Mouse (Mus musculus): ENCODE measurements around the gene Dnah10.
A peak's percentile ranks its signal among the peaks of the same experiment; 100 is the strongest.

The Dnah10 gene

GRCm38 (mm10) chr5:124812466-124812865 lies 87.6 kb downstream of the Dnah10 start:
- DNase-seq (ENCODE audit: extremely low spot score), result no peak

DNA sequence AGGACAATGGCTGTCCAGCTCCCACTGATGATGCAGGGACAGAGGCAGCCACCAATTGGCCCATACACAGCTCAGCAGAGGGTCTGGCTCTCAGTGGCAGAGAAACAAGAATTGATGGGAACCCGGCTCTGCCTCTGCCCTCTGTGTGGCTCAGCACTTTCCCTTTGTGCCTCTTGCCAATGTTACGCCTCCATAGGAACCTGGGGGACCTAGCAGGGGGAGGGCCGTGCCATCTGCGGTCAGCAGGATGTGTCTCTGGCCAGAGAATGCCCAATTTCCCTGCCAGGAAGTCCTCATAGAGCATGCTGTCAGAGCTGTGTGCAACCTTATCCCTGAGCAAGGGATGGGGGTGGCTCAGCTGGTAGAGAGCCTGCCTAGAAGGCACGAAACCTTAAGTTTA lies 89.9 kb downstream of the Dnah10 start:
- no peak for DNase-seq (ENCODE audit: extremely low spot score)

GRCm38 (mm10) chr5:124817050-124817449 lies 92.2 kb downstream of the Dnah10 start:
- no peak for DNase-seq (ENCODE audit: extremely low spot score)

GRCm38 (mm10) chr5:124822128-124822894 lies 97.4 kb downstream of the Dnah10 start:
- DNase-seq (ENCODE audit: extremely low spot score), result no peak

DNA sequence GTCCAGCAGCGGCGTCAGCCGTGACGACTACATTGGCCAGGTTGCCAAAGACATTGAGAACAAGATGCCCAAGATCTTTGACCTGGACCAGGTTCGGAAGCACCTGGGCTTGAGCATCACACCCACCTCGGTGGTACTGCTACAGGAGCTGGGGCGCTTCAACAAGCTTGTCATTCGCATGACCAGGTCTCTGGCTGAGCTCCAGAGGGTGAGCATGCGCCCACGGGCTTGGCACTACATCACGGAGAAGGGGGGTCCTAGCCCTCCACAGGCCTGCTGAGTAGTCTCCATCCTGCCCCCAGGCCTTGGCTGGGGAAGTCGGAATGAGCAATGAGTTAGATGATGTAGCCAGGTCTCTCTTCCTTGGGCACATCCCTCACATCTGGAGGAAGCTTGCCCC lies 105.4 kb downstream of the Dnah10 start:
- no peak for DNase-seq (ENCODE audit: extremely low spot score)

DNA sequence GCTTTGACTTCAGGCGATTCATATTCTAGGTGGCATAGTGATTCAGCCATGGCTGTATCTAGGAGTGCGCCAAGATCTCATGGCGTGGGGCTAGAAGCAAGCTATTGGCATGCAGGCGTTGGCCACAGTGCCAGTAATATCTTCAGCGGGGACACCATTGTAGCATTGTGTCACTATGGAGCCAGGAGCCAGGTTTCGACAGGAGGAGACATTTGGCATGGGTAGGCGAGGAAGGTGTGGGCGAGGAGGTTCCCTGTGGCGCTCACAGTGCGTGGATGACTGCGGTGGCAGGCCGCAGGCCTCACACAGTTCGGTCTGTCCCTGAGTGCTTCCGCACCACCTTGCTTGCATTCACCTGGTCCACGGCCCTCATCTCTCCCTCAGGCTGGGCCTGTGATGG lies 110.3 kb downstream of the Dnah10 start:
- DNase-seq (ENCODE audit: extremely low spot score), result no peak

GRCm38 (mm10) chr5:124836075-124836474 lies 111.2 kb downstream of the Dnah10 start:
- no peak for DNase-seq (ENCODE audit: extremely low spot score)

- no peak for DNase-seq (ENCODE audit: extremely low spot score)
Measured at GRCm38 (mm10) chr5:124836621-124837020, 111.7 kb downstream of the Dnah10 start.

DNA sequence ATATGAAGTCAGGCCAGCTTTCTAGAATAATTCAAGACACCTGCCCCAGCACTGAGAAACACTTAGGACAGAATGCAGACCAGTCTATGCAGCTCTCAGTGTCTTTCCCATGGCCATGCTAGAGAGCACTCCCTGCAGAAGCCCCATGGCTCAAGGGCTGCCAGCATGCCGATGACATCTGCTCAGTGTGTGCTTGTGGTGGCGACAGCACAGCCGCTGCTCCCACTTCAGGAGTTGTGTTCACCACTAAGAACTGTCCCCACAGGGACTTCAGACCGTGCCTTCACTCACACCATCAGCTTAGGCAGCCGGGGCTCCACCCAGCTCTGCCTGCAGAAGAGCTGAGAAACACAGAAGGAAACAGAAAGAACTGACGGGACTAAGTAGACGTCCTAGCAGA lies 115.3 kb downstream of the Dnah10 start:
- DNase-seq (ENCODE audit: extremely low spot score), result no peak

DNA sequence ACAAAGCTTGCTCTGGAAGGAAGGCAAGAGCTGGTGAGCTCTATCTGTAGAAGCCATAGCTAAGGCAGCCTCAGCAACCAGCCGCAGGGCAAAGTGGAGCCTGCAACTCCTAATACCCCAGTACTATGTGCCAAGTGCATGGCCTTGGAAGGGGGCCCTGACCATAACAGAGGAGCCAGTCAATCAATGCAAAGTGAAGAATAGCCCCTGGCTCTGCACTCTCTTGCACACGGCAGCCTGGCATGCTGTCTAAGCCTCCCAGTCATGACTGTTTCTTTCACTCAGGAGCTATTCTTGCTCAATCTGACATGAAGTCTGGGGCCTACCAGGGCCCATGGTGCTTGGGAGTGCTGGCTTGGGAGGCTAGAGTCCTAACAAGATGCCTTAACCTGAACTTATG lies 115.8 kb downstream of the Dnah10 start:
- no peak for DNase-seq (ENCODE audit: extremely low spot score)

DNA sequence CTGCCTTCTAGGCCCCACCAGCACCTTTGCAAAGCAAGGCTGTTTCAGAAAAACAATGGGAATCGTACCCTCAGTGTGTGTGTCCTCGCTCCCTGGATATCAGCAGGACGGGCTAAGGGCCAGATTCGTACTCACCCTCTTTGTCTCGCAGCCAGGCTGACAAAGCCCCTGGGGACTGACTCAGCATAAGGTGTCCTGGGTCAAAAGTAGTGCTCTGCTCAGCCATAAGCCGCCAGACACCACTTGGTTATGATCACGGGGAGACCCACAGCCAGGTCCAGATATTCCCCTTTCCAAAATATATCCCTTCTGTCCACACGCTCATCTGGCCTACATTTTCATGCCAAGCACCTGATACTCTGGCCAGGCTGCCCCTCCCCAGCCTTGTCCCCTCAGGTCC lies 118.5 kb downstream of the Dnah10 start:
- DNase-seq (ENCODE audit: extremely low spot score), result no peak

DNA sequence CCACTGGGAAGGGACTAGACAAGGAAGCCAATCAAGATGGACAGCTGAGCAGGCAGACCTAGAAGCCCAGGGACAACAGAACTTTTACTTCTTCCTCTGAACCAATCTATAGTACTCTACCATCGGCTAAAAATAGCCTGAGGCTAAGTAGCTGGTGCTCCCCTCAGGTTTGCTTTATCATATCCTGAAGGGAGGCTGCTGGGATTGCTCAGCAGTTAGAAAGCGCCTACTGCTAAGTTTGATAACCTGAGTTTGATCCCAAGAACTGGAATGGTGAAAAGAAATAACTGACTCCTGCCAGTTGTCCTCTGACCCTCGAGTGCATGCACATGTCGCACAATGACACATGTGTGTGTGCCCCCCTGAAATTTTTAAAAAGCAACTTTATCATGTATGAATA lies 120.0 kb downstream of the Dnah10 start:
- DNase-seq (ENCODE audit: extremely low spot score), result no peak

GRCm38 (mm10) chr5:124847014-124847413 lies 122.1 kb downstream of the Dnah10 start:
- DNase-seq (ENCODE audit: extremely low spot score), result no peak

GRCm38 (mm10) chr5:124848994-124849393 lies 124.1 kb downstream of the Dnah10 start:
- DNase-seq (ENCODE audit: extremely low spot score), result no peak

- no peak for DNase-seq (ENCODE audit: extremely low spot score)
Measured at GRCm38 (mm10) chr5:124851572-124851971, 126.7 kb downstream of the Dnah10 start.

DNA sequence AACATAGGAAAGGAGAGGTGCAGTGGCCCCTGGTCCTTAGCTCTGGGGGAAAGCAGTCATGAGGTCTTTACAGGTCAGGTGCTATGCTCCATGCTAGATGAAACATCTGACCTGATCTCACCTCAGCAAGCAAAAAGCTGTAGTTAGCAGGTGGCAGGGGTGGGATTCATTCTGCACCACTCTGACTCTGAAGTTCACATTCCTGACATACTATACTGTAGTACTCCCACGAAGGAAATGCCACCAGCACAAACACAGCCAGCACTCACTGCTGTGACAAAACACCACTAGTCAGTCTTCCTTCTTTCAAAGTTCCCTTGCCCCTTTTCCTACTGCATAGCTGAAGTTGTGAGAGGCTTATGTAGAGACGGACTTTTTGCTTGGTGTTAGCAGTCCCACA lies 127.4 kb downstream of the Dnah10 start:
- DNase-seq (ENCODE audit: extremely low spot score), result no peak

GRCm38 (mm10) chr5:124853079-124853478 lies 128.2 kb downstream of the Dnah10 start:
- no peak for DNase-seq (ENCODE audit: extremely low spot score)

GRCm38 (mm10) chr5:124854202-124854601 lies 129.3 kb downstream of the Dnah10 start:
- no peak for DNase-seq (ENCODE audit: extremely low spot score)

GRCm38 (mm10) chr5:124860013-124860412 lies 135.1 kb downstream of the Dnah10 start:
- DNase-seq (ENCODE audit: extremely low spot score), result peak; percentile 29

- DNase-seq (ENCODE audit: extremely low spot score), result peak; percentile 37
Measured at GRCm38 (mm10) chr5:124861463-124861862, 136.6 kb downstream of the Dnah10 start.

GRCm38 (mm10) chr5:124862013-124862866 lies 137.4 kb downstream of the Dnah10 start, which contains the start of the genes Ccdc92 and Zfp664:
Gene Ccdc92, minus strand, starts transcription at chr5:124862424.
Gene Zfp664, plus strand, starts transcription at chr5:124862691.
- DNase-seq (ENCODE audit: extremely low spot score), result peak; percentile 99

- peak; percentile 66 for DNase-seq (ENCODE audit: extremely low spot score)
Measured at GRCm38 (mm10) chr5:124862871-124863741, 138.2 kb downstream of the Dnah10 start.
